Mouse (Mus musculus): Measurements from ENCODE around the gene Cdc42bpa.

Gene Cdc42bpa

GRCm38 (mm10) chr1:180166533-180166932, 206.3 kb downstream of the Cdc42bpa start:
- DNase-seq (ENCODE audit: low spot score): peak; percentile 33

- peak; percentile 45 for DNase-seq (ENCODE audit: low spot score)
Measured at GRCm38 (mm10) chr1:180168294-180168693, 208.0 kb downstream of the Cdc42bpa start.

DNA sequence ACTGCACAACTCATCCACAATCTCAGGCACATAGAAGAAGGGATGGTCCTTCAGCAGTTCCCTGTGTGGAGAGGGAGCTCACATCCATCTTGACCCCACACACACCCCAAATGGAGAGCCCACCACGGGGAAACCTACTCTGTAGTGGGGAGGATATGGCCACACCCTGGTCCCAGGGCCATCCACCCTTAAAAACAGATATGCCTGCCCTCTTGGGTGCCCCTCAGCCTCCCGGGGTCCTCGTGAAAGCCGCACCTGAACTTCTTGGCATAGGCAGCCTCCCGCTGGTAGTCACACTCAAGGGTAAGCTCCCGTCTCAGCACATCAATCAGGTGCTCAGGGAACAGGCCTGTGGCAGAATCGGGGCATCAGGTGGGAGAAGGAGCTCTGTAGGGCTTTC, 208.9 kb downstream of the Cdc42bpa start:
- DNase-seq (ENCODE audit: low spot score): peak; percentile 39

GRCm38 (mm10) chr1:180170071-180170470, 209.8 kb downstream of the Cdc42bpa start:
- DNase-seq (ENCODE audit: low spot score): no peak

- DNase-seq (ENCODE audit: low spot score): no peak
Measured at GRCm38 (mm10) chr1:180171883-180172282, 211.6 kb downstream of the Cdc42bpa start.

DNA sequence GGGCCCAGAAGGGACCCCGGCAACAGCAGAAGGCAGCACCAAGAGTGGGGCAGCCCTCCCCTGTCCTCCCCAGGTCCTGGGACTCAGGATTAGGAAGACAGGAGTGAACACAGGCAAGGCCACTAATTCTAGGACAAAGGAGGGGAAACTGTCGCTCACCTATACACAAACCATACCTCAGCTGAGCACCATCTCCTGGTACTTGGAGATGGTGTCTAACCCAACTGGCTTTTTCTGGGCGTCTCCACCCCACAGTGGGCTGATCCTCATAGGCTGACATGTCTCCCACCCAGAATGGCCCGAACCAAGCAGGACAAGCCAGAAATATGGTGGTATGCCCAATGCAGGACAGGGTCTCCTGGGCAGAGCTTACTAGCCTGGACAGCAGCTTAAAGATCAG, 212.3 kb downstream of the Cdc42bpa start:
- peak; percentile 36 for DNase-seq (ENCODE audit: low spot score)

- DNase-seq (ENCODE audit: low spot score): no peak
Measured at GRCm38 (mm10) chr1:180173017-180173416, 212.7 kb downstream of the Cdc42bpa start.

GRCm38 (mm10) chr1:180174718-180175117, 214.4 kb downstream of the Cdc42bpa start:
- DNase-seq (ENCODE audit: low spot score): no peak

GRCm38 (mm10) chr1:180175167-180175566, 214.9 kb downstream of the Cdc42bpa start:
- no peak for DNase-seq (ENCODE audit: low spot score)

DNA sequence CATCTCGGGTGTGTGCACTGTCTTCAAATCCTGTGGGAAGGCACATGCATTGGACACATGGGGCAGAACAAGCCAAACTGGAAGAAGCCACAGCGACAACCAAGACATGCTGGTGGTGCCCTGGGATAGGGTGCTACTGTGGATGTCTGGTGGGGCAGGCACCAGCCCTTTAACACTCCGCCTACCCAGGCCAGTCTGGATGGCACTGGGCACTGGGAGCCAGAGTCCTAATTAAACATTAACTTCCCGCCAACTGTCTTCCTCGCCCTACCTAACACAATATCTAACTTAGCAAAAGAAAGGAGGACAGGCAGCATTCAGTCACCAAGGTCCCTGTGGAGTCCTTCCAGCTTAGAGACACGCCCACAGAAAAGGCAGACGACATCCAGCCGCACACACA, 215.4 kb downstream of the Cdc42bpa start:
- no peak for DNase-seq (ENCODE audit: low spot score)

GRCm38 (mm10) chr1:180176784-180177183, 216.5 kb downstream of the Cdc42bpa start:
- no peak for DNase-seq (ENCODE audit: low spot score)

- DNase-seq (ENCODE audit: low spot score): no peak
Measured at GRCm38 (mm10) chr1:180178340-180178739, 218.1 kb downstream of the Cdc42bpa start.

DNA sequence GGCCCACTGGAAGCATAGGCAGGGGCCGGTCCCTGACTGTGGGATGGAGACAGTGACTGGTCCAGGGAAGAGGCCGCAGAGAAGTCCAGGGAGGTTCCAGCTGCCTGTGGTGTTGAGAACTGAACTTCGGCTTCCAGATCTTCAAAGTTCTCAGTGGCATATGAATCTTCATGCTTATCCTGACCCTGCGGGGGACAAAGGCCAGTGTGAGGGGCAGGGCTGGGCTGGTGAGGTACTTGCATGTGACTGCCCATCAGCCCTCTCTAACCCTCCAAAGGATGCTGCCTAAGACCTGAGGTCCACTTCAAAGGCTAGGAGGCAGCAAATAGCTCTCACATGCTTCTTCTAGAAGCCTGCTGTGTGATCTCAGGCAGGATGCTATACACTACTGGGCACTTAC, 218.8 kb downstream of the Cdc42bpa start:
- no peak for DNase-seq (ENCODE audit: low spot score)

DNA sequence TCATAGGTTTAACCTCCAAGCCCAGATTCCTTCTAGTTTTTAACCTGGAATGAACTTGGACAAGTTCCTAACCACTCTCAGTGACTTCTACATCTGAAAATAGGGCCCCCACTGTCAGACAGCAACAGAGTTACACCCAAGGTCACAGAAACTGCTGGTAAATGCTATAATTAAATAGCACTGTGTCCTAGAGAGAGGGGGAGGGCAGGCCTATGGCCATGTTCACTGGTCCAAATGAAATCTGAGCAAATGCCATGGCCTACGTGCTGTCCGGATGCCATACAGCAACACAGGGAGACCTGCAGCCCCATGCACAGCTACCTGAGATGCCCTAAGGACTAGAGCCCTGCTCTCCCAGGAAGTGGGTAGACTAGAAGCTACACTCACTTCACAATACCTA, 219.6 kb downstream of the Cdc42bpa start:
- DNase-seq (ENCODE audit: low spot score): no peak

DNA sequence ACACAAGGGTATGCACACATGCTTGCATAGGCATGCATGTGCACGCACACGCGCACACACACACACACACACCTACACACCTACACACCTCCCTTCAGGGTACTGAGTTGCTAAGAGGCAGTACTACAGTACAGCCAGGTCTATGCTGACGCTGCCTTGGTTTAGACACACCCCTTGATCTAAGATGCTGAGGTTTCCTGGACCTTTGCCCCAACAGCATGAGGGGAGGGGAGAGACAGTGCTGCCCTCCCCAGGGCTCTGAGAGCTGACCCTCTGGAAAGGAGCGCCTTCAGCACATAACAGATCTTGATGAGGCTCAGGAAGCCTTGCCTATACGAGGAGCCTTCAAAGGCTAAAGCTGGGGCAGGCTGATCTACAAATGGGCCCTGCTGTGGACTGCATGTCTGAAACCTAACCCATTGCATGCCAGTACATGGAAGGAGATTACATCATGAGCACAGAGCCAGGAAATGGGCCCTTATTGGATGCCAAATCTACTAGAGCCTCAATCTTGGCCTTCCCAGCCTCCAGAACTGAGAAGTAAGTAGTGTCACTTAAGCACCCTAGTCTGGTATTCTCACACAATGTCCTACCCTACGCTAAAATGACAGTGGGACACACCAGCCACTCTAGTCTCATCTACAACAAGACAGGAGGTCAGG, 221.2 kb downstream of the Cdc42bpa start:
- no peak for DNase-seq (ENCODE audit: low spot score)

DNA sequence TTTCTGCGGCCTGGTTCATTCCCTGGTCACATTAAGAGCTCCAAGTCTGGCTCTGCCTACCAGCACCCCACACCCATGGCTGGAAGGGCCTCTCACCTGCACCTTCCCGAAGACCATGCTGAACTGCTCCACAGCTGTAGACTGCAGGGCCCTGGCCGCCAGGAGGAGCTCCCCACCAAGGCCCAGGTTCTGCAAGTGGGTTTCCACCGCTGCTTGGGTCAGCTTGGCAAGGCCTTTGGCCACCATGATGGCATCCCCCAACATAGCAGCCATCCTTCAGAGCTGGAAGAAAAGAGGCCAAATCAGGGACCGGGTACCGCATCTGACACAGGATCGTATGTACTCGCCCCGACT, 221.7 kb downstream of the Cdc42bpa start:
- DNase-seq (ENCODE audit: low spot score): no peak

DNA sequence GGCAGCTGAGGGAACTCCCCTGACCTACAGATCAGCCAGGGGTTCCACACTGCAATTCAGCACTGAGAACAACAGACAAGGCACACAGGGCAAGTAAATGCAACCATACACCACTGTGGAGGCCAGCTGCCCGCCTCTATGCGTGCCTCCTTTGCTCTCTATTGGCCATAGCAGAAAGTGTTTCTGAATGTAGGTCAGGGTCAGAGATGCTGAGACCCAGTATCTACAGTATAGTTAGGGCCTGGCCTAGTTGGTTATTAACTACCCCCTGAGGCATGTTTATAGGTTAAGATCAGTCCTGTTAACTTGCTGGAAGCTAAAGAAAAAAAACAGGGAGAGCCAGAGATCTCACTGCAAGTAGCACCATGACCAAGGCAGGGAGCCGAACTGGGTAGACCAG, 222.5 kb downstream of the Cdc42bpa start:
- no peak for DNase-seq (ENCODE audit: low spot score)

DNA sequence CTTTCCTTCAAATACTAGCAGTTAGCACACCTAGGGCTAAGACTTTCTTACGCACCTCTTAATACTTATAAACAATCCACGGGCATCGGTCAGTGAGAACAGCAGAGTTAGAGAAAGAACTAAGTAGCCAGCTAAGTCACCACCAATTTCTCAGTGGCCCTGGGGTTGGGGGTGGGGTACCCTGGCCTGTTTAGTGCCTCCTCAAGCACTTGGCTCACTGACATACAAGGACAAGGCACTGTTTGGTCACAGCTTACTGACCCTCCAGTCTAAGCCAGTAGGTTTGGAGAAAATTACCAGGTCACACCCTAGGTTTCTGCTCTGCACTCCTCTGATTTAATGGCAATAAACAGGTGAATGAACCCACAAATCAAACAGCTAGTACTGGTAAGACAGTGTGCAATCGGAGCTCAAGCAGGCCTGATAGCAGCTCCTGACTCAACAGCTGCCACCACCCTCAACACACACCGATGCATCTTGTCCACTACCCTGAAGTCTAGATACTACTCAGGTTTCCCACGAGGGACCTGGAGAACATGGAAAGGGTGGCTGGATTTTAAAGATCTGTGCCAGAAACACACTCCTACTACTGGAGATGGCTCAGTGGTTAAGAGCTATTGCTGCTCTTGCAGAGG, 223.4 kb downstream of the Cdc42bpa start:
- DNase-seq (ENCODE audit: low spot score): no peak

DNA sequence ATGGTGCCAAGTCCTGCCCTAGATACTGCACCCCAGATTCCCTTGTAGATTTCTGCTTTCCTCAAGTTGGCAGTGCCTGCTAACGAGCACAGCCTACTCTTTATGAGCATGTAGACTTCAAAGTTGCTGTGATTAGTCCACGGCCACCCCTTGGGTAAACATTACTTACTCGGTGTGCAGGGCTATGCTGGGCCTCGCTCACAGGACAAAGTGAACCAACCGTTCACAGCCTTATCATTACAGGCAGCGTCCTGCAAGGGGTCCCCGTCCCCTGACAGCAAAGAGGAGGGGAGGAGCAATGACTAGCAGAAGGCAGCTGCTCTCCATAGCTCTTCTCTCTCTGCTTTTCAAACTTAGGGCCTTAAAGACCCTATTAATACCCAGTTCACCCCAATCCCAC, 224.5 kb downstream of the Cdc42bpa start:
- no peak for DNase-seq (ENCODE audit: low spot score)

DNA sequence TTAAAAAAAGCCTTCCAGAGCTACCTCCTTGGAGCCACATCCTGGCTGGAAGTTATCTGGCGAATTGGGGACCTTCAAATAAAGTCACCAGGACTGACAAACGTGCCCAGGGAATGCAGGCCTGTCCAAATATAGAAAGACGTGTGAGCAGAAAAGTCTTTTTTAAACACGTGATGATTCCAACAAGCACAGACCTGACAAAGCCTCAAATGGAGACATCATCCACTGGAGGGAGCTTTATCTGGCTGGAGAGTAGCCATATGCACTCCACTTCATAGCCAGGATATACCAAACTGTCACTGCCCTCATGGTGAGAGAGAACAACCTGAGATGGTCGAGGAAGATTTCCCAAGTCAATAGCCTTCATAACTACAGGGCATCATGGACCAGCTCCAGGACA, 225.6 kb downstream of the Cdc42bpa start:
- no peak for DNase-seq (ENCODE audit: low spot score)

DNA sequence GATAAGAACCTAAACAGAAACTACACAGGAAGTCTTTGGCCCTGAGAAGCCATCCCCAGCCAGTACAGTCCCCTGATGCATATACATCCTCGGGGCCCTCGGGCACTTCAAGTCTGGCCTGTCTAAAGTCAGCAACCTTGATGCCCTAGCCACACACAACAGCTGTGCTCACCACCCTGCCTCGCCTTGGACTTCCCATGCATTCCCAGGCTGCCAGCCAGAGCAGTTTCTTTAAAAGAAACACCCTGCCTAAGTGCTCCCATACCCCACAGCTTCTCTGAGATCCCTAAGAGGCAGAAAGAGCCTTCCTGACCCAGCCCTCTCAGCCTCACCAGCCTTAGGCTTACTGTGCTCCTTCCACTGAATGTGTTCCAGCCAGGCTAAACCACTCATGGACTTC, 226.1 kb downstream of the Cdc42bpa start:
- no peak for DNase-seq (ENCODE audit: low spot score)

GRCm38 (mm10) chr1:180188951-180189350, 228.7 kb downstream of the Cdc42bpa start:
- no peak for DNase-seq (ENCODE audit: low spot score)

DNA sequence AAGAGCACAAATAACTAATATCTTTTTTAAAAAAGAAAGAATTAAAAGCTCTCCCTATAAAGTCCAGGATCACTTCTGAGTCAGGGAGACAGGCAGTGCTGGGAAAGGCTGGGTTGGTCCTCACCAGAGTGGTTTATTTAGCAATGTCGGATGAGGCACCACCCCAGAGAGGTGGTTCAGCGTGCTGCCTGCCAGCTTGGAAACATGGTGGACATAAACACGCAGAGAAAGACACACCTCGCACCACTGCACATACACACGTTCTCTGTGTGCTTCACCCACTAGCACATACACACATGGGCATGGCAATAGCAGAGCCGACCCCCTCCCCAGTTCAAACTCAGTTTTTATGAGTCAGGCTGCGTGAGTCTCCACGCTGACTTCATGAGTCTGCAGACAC, 230.8 kb downstream of the Cdc42bpa start:
- DNase-seq (ENCODE audit: low spot score): no peak

- no peak for DNase-seq (ENCODE audit: low spot score)
Measured at GRCm38 (mm10) chr1:180191651-180192220, 231.5 kb downstream of the Cdc42bpa start.

Data from testis, postnatal 10 days (tissue).